Mouse (Mus musculus) layer of hippocampus, postnatal 10 days (tissue): ENCODE data around the gene Chrm4. TPM values are rescaled to one million over a fixed set of nuclear protein-coding genes. Genes with fewer than 3 reads are reported as not detected.

ENCODE experiments used
- DNase-seq, 2 experiments: peaks; one replicate each; pipeline ENCODE4 v3.0.0; 2021; ENCODE audit warnings: low spot score in 2 of 2
- long read RNA-seq: library from polyadenylated mRNA; stranded (forward); transcript quantifications from one replicate; pipeline ENCODE4 v2.0.0, GENCODE M21; 2023
- total RNA-seq, 2 experiments: library from RNA; stranded (reverse); gene quantifications; 2 replicates each; pipeline ENCODE4 v1.2.3; 2021

The Chrm4 gene
- total RNA-seq, result 10 to 100 TPM; 20.0 to 21.3 TPM
- long read RNA-seq, partial matches to known transcripts, result 0 of 12 reads
- long read RNA-seq, other reads (novel, unspliced or antisense), result 9 of 12 reads

GRCm38 (mm10) chr2:91926949-91927348 lies at the start of gene Chrm4:
TSS of gene Chrm4 (plus strand) at chr2:91927249.
- DNase-seq, result no peak

GRCm38 (mm10) chr2:91878387-91879180 lies 48.5 kb upstream of the Chrm4 start:
- DNase-seq, result no peak

GRCm38 (mm10) chr2:91883961-91884360 lies 43.1 kb upstream of the Chrm4 start:
- DNase-seq, result peak; percentile 17 to 24

- no peak for DNase-seq
Observed at GRCm38 (mm10) chr2:91884616-91885015, 42.4 kb upstream of the Chrm4 start.

- no peak for DNase-seq
Observed at GRCm38 (mm10) chr2:91894716-91895115, 32.3 kb upstream of the Chrm4 start.

GRCm38 (mm10) chr2:91895401-91895800 lies 31.6 kb upstream of the Chrm4 start:
- no peak for DNase-seq

GRCm38 (mm10) chr2:91897968-91898367 lies 29.1 kb upstream of the Chrm4 start:
- no peak for DNase-seq

- DNase-seq, result no peak
Observed at GRCm38 (mm10) chr2:91899141-91899540, 27.9 kb upstream of the Chrm4 start.

- DNase-seq, result no peak
Observed at GRCm38 (mm10) chr2:91900431-91900830, 26.6 kb upstream of the Chrm4 start.

- DNase-seq, result no peak
Observed at GRCm38 (mm10) chr2:91902336-91902735, 24.7 kb upstream of the Chrm4 start.

- no peak for DNase-seq
Observed at GRCm38 (mm10) chr2:91903171-91903925, 23.7 kb upstream of the Chrm4 start.

- peak; percentile 39 to 42 for DNase-seq
Observed at GRCm38 (mm10) chr2:91904618-91905307, 22.3 kb upstream of the Chrm4 start.

- DNase-seq, result no peak
Observed at GRCm38 (mm10) chr2:91906141-91906540, 20.9 kb upstream of the Chrm4 start.

GRCm38 (mm10) chr2:91912616-91913015 lies 14.4 kb upstream of the Chrm4 start:
- DNase-seq, result no peak

GRCm38 (mm10) chr2:91913328-91914110 lies 13.5 kb upstream of the Chrm4 start:
- no peak for DNase-seq

GRCm38 (mm10) chr2:91916346-91916977 lies 10.6 kb upstream of the Chrm4 start:
- DNase-seq, result no peak

GRCm38 (mm10) chr2:91917096-91917495 lies 10.0 kb upstream of the Chrm4 start:
- no peak for DNase-seq

- no peak for DNase-seq
Observed at GRCm38 (mm10) chr2:91920130-91920529, 6.9 kb upstream of the Chrm4 start.

- DNase-seq, result peak; percentile 57 to 61
Observed at GRCm38 (mm10) chr2:91921181-91921789, 5.8 kb upstream of the Chrm4 start.
